Mouse (Mus musculus): Measurements from ENCODE around the gene Fosl2. TPM values are rescaled to one million over a fixed set of nuclear protein-coding genes. Genes with fewer than 3 reads are reported as not detected.
"Not testable (repeated sequence)": the region's sequence is repeated elsewhere in the genome, so short reads cannot be mapped to it uniquely, and the experiment has no call there.

The Fosl2 gene
- total RNA-seq, 2 experiments from 2014 or later = 28.4 to 35.1 TPM

- intact Hi-C loops (cut with DNase I) = no loop called here
- DNase-seq = no peak
Observed at GRCm38 (mm10) chr5:32172188-32172587, 36.6 kb downstream of the Fosl2 start.

- DNase-seq = no peak
- intact Hi-C loops (cut with DNase I) = no loop called here
Observed at GRCm38 (mm10) chr5:32176800-32177199, 41.2 kb downstream of the Fosl2 start.

DNA sequence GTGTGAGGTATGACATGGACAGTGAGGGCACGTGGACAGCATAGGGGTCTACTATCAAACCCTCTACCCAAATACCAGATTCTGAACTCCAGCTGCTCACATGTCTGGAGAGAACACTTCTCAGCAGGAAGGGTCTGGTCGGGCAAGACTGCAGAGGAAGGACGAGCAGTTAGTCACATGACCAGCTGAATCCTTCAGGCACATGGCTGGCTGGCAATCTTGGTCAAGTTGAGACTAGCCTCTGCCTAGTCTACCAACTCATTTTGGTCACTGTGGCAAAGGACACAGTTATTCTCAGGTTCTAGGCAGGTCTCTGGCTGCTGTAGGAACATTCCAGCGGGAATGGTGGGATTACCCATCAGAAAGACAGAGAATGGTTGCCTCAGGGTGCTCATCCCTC is 42.1 kb downstream of the Fosl2 start:
- DNase-seq = no peak
- intact Hi-C loops (cut with DNase I) = no loop called here

DNA sequence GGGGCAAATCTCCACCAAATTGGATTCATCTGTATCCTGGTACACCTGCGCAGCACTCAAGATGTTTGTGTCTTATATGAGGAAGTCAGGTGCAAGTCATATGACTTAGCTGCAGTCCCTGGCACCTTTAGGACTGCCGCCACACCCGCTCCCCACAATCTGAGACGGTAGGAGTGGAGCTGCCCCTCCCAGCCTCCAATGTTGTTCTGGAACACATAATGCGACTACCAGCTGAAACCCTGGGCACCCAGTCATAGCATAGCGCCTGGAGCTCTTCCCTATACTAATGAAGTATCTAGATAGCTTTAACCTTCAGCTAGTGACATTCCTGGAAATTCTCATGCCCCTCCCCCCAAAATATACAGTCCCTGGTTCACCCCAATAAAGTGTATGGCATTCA is 43.1 kb downstream of the Fosl2 start:
- DNase-seq; intact Hi-C loops (cut with DNase I): not testable (repeated sequence)

GRCm38 (mm10) chr5:32182885-32183629 is 47.5 kb downstream of the Fosl2 start:
- DNase-seq = no peak
- intact Hi-C loops (cut with DNase I) = no loop called here

DNA sequence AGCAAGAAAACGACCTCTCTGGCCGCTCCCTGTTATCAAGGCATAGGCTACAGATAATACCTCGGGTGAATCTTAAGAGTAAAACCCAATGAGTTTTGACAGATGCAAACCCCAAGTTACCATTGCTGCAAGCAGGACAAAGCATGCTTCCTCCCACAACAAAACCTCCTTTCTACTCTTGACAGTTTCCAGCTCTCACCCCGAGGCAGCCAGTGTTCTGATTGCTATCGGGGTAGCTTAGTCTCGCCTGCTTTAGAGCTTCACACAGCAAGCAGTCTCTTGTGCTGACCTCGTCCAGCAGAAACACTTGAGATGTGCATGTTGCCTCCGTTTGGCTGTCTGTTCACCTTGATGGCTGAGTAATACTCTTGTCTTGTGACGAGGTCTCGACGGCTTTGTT is 52.1 kb downstream of the Fosl2 start:
- no peak for DNase-seq
- intact Hi-C loops (cut with DNase I) = no loop called here

DNA sequence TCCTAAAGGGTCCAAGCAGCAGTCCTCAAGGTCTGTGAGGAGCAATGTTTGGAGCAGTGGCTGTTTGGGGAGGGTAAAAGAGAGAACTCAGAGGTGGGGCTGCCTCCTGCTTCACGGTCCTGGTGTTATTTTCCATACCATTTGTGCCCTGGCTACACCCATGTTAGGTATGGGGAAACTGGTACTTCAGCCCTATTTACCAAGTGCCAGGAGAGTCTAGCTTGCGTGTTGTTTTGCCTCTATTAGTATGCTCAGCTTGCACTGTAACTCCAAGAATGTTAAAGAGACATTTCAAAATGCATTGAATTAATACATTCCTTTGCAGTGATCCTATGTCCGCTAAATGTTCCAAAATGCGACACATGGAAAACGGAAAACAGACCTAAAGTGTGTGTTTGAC is 55.7 kb downstream of the Fosl2 start:
- intact Hi-C loops (cut with DNase I) = no loop called here
- no peak for DNase-seq

- intact Hi-C loops (cut with DNase I) = no loop called here
- DNase-seq = peak in 1 of 2 experiments; percentile 23
Observed at GRCm38 (mm10) chr5:32192016-32192845, 56.6 kb downstream of the Fosl2 start.

DNA sequence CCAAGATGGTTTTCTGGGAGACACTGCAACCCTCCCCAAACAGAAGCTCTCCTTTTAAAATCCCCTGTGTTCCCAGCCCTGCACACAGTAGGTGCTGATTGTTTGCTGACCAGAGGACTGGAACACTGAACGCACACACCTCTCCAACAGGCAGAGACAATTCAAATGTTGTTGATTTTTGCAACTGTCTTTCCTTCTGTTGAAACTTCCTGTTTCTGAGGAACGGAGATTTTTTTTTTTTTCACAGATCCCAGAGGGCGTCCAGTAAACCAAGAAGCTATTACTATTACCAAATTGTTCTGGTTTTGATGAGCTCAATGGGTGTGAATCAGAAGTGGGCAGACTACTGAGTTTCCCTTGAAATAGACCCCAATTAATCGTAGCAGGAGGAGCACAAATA is 58.6 kb downstream of the Fosl2 start:
- no peak for DNase-seq
- intact Hi-C loops (cut with DNase I) = no loop called here

DNA sequence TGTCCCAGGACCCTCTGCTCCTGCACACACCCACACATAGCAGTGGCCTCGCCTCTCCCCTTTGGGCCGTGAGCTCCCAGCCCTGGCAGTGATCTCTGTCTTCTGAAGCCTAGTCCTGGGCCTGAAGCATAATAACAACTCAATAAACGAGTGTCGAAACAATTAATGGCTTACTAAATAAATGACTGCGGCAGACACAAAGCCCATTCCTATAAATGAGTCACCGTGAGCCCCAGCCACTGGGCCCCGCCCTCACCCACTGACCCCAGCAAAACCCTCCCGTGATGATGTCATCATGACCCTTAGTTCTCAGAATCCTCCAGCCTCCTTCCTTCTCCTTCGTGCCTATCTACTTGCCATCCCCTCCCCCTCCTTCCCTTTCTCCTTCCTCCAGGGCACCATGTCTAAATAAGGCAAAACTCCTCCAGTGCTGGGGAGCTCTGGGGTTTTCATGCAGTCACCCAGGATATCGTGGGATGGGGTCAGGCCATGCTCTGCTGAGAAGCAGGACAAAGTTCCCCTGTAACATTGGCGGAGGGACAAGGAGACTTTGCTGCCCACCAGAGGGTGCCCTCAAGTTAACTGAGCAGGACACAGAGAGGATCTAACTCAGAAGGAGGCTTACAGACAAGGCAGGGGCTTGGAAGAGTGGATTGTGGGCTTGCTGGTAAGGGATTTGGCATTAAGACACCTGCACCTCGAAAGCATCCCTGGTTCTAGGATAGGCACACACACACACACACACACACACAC is 60.4 kb downstream of the Fosl2 start:
- intact Hi-C loops (cut with DNase I) = loop anchor here (2.0 to 5.0 kb wide), 3 partner anchors 57 to 499 kb away; partner anchors contain the start of genes Babam2 and Rbks
- no peak for DNase-seq

DNA sequence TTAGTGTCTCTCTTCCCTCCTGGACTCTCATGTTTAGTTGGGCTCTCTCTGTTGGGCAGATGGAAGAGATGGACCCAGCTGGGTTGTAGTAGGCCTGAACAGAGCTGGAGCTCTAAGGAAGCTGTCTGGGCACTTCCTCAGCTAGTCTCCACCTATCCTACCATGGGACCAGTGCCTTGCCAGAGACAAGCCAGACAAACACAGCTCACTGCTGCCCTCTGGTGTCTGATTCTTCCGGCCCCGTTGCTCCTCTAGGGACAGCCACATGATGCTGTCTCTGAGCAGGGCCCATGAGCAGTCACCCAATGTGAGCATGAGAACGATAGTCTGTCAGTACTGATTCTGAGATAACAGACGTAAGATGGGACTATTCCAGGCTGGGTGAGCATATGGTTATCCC is 62.1 kb downstream of the Fosl2 start:
- intact Hi-C loops (cut with DNase I) = loop anchor here (1.0 to 5.0 kb wide), 5 partner anchors 59 to 634 kb away; partner anchors contain the start of genes Babam2 and Rbks
- DNase-seq = peak; percentile 95 to 96

GRCm38 (mm10) chr5:32199136-32199535 is 63.5 kb downstream of the Fosl2 start:
- DNase-seq = no peak
- intact Hi-C loops (cut with DNase I) = loop anchor here (2.0 to 5.0 kb wide), 2 partner anchors 502 to 600 kb away; partner anchors contain the start of genes Babam2 and Rbks

DNA sequence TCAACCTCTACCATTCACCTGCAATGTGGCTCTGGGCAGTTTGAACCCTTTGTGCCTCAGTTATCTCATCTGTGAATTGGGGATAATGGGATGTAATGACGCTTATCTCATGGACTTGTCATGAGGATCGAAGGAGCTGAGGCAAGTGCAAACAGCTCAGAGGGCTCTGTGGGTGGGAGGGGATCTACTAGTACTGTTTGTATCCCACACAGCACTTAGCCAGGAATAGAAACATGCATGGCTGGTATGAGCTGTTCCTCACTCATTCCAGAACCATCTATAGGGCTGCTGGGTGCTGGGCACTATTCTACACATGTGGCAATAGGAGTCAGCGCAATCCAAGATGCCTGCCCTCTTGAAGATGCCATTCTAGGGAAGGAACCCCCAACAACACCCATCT is 64.0 kb downstream of the Fosl2 start:
- intact Hi-C loops (cut with DNase I) = loop anchor here (2.0 to 5.0 kb wide), 2 partner anchors 502 to 601 kb away; partner anchors contain the start of genes Babam2 and Rbks

DNA sequence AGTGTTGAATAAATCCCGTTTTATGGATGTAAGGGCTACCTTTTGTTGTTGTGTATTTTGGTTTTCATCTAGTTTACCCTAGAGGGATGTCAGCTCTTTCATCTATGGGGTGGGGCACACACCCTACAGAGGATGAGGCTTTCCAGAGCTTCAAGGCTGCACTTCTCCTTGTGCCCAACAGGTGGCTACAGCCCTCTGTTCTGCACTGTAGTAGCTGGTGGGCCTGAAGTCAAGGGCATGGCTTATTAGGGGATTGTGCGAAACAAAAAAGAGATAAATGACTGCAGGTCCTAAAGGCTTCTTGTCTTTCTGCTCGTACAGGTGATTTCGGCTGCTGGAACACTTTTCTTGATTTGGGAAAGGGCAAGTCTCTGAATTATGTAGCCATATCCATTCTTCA is 69.1 kb downstream of the Fosl2 start:
- intact Hi-C loops (cut with DNase I) = loop anchor here (5.0 kb wide), 2 partner anchors 98 to 313 kb away; no protein-coding TSS in a partner anchor
- no peak for DNase-seq

More for the DNA sequence above, 64.0 kb downstream of the Fosl2 start:
- no peak for DNase-seq

DNA sequence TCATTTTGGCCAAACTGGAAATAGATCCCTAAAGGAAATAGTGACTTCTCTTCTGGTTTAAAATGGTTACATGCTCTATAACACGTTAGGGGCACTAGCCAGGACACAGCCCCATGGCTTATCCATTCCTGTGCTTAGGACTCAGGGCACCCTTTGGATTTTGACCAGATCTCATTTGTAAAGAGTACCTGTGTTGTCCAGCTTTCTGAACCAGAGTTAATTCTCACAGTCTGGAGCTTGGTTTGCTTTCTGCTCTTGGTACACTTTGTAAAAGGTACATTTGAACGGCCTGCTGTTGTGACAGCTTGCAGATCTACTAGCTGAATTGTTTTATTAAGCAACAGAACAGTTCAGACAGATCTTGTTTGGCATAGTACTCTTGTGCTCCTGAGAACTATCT is 71.1 kb downstream of the Fosl2 start:
- no peak for DNase-seq
- intact Hi-C loops (cut with DNase I) = loop anchor here (5.0 kb wide), 2 partner anchors 96 to 311 kb away; no protein-coding TSS in a partner anchor

Other genes with a start within 250 kb of the Fosl2 start
- gene Plb1, start 96.9 kb downstream of the Fosl2 start, total RNA-seq (2021) = 1 to 10 TPM; 1.2 to 1.8 TPM